Comparison of ENCODE assay signal across 10 mouse cellular contexts in the genomic region with DNA sequence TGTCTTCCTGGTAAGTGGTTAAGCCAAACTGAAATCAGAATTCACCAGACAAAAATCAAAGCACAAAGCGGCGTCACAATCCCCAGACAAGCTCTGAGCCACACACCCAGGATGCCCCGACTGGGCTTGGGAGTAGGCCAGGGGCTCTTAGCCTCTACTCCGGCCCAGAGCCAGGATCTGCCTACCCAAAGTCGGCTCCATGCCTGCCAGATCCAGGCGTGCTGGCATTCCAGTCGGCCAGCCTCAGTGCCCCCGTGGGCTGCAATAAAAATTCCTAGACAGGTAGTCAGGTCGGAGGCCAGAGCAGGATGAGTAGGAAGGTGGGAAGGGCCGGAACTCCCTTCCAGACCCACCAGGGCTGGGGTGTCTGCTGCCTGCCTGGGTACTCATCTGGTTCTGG. TPM values are rescaled to one million over a fixed set of nuclear protein-coding genes. Genes with fewer than 3 reads are reported as not detected.
DNase-seq lines count a peak whose midpoint lies in the region; ATAC-seq and TF ChIP-seq lines count a peak whose summit lies in the region.
"Had no signal": no experiment of that assay in that cellular context is flagged by ENCODE, and none has a peak within 500 bp of the region (broad histone marks: within the 10 kb centered on the region; RNA-seq: fewer than 3 reads in every experiment).

No protein-coding gene starts in this region.

- WGBS in heart, embryonic 12.5 days, result 73% methylated on average over 10 of the region's 10 CpGs

- no peak overlapping the region for H3K4me3 ChIP-seq in heart, embryonic 12.5 days

- CTCF ChIA-PET in Patski (lab: Charles Lee), result interaction anchor here (2.7 kb wide), 1 partner anchor 11 kb away, joined by 11 read pairs; no protein-coding TSS in a partner anchor

- POLR2A ChIA-PET in Patski (lab: Charles Lee), result interaction anchor here (0.9 kb wide), 1 partner anchor 24 kb away, joined by 3 read pairs; no protein-coding TSS in a partner anchor

- H3K4me2 ChIP-seq in heart, embryonic 12.5 days, result no peak overlapping the region

- no peaks in the 10 kb centered on the region for H3K27me3 ChIP-seq in heart, embryonic 12.5 days (replicated peaks)
- no peaks in the 10 kb centered on the region for H3K27me3 ChIP-seq in Patski

- H3K4me1 ChIP-seq in heart, embryonic 12.5 days (replicated peaks), result peaks cover 97% of the 10 kb centered on the region

- in situ Hi-C loops in Patski (cut with MboI; ENCODE audit: low pct_unique_long_range_greater_than_20kb), result no loop called here

- ATAC-seq in heart, embryonic 12.5 days (ENCODE audit: insufficient number of reproducible peaks, low FRiP score), result no peak
- peak; percentile 34 for ATAC-seq in Patski
- no peak for ATAC-seq in frontal cortex, adult (ENCODE audit: low TSS enrichment)
- ATAC-seq: inflammation-experienced regulatory T-cells, adult 6 months had no signal

- peak; percentile 34 to 51 for DNase-seq in heart, adult 9 months (ENCODE audit: low spot score in 2 of 2)
- DNase-seq in 3134 (ENCODE audit: extremely low read depth, insufficient read length, low spot score) (peak; percentile 78), Patski (ENCODE audit: low read depth, low spot score) (no peak)
- peak; percentile 63 for DNase-seq in kidney, adult 9 months
- no peak for DNase-seq in embryo, embryonic 10.5 days (ENCODE audit: low spot score)
- DNase-seq in left cerebral cortex, adult 8-10 months (ENCODE audit: low spot score in 2 of 2), result no peak
- DNase-seq: right cerebral cortex, postnatal 14 days had no signal

- TF ChIP-seq CTCF in Patski (IDR thresholded peaks at IDR 0.05), result no peak

- H3K27ac ChIP-seq in heart, embryonic 12.5 days (ENCODE audit: poor library complexity, severe bottlenecking), result no peak overlapping the region

- H3K9ac ChIP-seq in heart, embryonic 12.5 days, result no peak overlapping the region

- no peaks in the 10 kb centered on the region for H3K36me3 ChIP-seq in heart, embryonic 12.5 days

- no peaks in the 10 kb centered on the region for H3K9me3 ChIP-seq in heart, embryonic 12.5 days (replicated peaks)

RNA-seq across cellular contexts. Expression of a gene that starts 14.8 kb away (rescaled TPM):
- 4.0 and 4.5 TPM in 2 replicates for polyA plus RNA-seq in heart, embryonic 12.5 days (2016; fragmentation: Nextera tagmentation; extraction: Ambion mirVana)
- 20.1 TPM for polyA plus RNA-seq in Patski (2021)
- total RNA-seq in left cerebral cortex, adult 8-10 months (2022), result 10 to 100 TPM; 34.3 to 67.8 (median 49.6) TPM

RNA-seq across cellular contexts. Expression of a gene that starts 42.8 kb away (rescaled TPM):
- polyA plus RNA-seq in heart, embryonic 12.5 days (2016; fragmentation: Nextera tagmentation; extraction: Ambion mirVana), result not detected in 2 replicates
- 0.05 TPM for polyA plus RNA-seq in Patski (2021)
- 1 to 10 TPM in 2 of 4 experiments, not detected in 2; 1.4 to 1.7 TPM for total RNA-seq in left cerebral cortex, adult 8-10 months (2022)

Comparison
In these comparisons a context has a peak if more than half of its experiments do, and no peak if none do; other contexts are left out.
1. DNase-seq: peak in heart, adult 9 months (2 of 2), 3134 (single experiment) and kidney, adult 9 months (single experiment); none in Patski (single experiment), embryo, embryonic 10.5 days (single experiment) and left cerebral cortex, adult 8-10 months (0 of 2).